Mouse (Mus musculus) midbrain, postnatal 0 days (tissue): ENCODE measurements around the gene Il1rn. TPM values are rescaled to one million over a fixed set of nuclear protein-coding genes. Genes with fewer than 3 reads are reported as not detected.

Source experiments
- ATAC-seq: fragments of 200-750 bp; cut with Nextera tagmentation; 2 replicates; pipeline ENCODE4 v1.8.0; 2017; ENCODE audit warnings: moderate number of reproducible peaks, mild to moderate bottlenecking, moderate TSS enrichment, moderate library complexity; ENCODE audit not compliant: low FRiP score
- DNase-seq: peaks from one replicate; pipeline ENCODE4 v3.0.0-alpha.2; 2015; ENCODE audit warnings: low spot score
- H3K27ac ChIP-seq: fragments of 300-500 bp; sonication (generic); 2 replicates; pipeline ENCODE4 v1.5.1; 2014; ENCODE audit warnings: low read depth, mild to moderate bottlenecking, low read length, mixed read lengths
- H3K27me3 ChIP-seq: fragments of 300-500 bp; sonication (generic); 2 replicates; pipeline ENCODE4 v1.6.1; 2014; ENCODE audit warnings: low read length, control low read depth, mixed read lengths; ENCODE audit not compliant: insufficient read depth
- H3K36me3 ChIP-seq: fragments of 300-500 bp; sonication (generic); 2 replicates; pipeline ENCODE4 v1.6.1; 2014; ENCODE audit warnings: low read length, control low read depth, mixed read lengths; ENCODE audit not compliant: insufficient read depth
- H3K4me1 ChIP-seq: fragments of 300-500 bp; sonication (generic); 2 replicates; pipeline ENCODE4 v1.6.1; 2014; ENCODE audit warnings: mild to moderate bottlenecking, control low read depth, antibody characterized with exemption, low read length, mixed read lengths; ENCODE audit not compliant: insufficient read depth
- H3K4me2 ChIP-seq: fragments of 300-500 bp; sonication (generic); 2 replicates; pipeline ENCODE4 v1.6.1; 2014; ENCODE audit warnings: low read depth, mild to moderate bottlenecking, low read length, mixed read lengths; ENCODE audit not compliant: poor library complexity, severe bottlenecking
- H3K4me3 ChIP-seq: fragments of 300-500 bp; sonication (generic); 2 replicates; pipeline ENCODE4 v1.5.1; 2014; ENCODE audit warnings: low read depth, mild to moderate bottlenecking, low read length, moderate library complexity
- H3K9ac ChIP-seq: fragments of 300-500 bp; sonication (generic); replicated peaks from 2 replicates; pipeline ENCODE4 v1.6.1; 2014; ENCODE audit warnings: mild to moderate bottlenecking, low read length, moderate library complexity, mixed read lengths; ENCODE audit not compliant: poor library complexity, severe bottlenecking
- H3K9me3 ChIP-seq: fragments of 300-500 bp; sonication (generic); 2 replicates; pipeline ENCODE4 v1.6.1; 2016; ENCODE audit warnings: low read length, control low read depth
- CTCF ChIP-seq: IDR thresholded peaks from 2 replicates; pipeline ENCODE4 v1.5.1; 2016; ENCODE audit warnings: antibody characterized with exemption, mild to moderate bottlenecking
- WGBS: fragments of 180-500 bp; shearing (Covaris S2); extraction: QIAGEN DNeasy Blood & Tissue Kit; methylation state at CpG from one replicate; pipeline ENCODE4 v1.1.7; 2014; 5-methylcytosine and 5-hydroxymethylcytosine counted together
- polyA plus RNA-seq: library from polyadenylated mRNA; unstranded; fragments of >200 nt; fragmentation: Nextera tagmentation; extraction: Ambion mirVana; gene quantifications from 2 replicates; pipeline ENCODE4 v1.2.1, GENCODE M21; 2015
- total RNA-seq: library from RNA; depleted of rRNA; stranded (reverse); fragments of >200 nt; gene quantifications from 2 replicates; pipeline ENCODE4 v1.2.3, GENCODE M21; 2014; rRNA removed

The Il1rn gene
- total and polyA plus RNA-seq, 2 experiments from 2014 or later = 0.07 to 0.60 TPM

GRCm38 (mm10) chr2:24393251-24393650, 56.6 kb downstream of the Il1rn start:
- DNase-seq = no peak
- no peaks in the 10 kb centered on the region for H3K36me3 ChIP-seq
- H3K4me2 ChIP-seq = no peak overlapping the region
- no peak for ATAC-seq
- H3K9ac ChIP-seq = no peak overlapping the region
- H3K4me1 ChIP-seq = no peaks in the 10 kb centered on the region
- H3K27ac ChIP-seq = no peak overlapping the region
- no peak overlapping the region for H3K4me3 ChIP-seq
- H3K27me3 ChIP-seq = no peaks in the 10 kb centered on the region
- TF ChIP-seq CTCF = no peak
- H3K9me3 ChIP-seq = no peaks in the 10 kb centered on the region
- 81% methylated on average over 2 of the region's 2 CpGs for WGBS

DNA sequence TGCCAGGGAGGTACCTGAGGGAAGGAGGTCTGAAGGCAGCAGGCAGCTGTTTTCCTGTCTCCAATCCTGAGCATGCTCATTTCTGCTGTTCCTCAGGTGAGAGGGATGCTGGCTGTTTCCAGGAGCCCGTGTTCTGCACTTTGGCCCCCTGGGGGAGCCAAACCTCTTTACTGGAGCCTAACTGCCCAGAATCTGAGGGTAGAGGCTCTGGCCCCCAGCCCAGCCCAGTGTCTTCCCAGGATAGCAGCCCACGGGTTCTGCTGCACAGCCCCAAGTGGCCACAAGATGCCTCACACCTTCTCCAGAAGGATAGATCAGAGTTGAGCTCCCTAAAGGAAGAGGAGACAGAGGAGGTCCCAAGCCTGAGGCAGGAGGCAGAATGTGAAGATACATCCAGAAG, 60.5 kb downstream of the Il1rn start:
- H3K4me2 ChIP-seq = no peak overlapping the region
- ATAC-seq = no peak
- no peaks in the 10 kb centered on the region for H3K9me3 ChIP-seq
- no peak overlapping the region for H3K27ac ChIP-seq
- H3K4me1 ChIP-seq = no peaks in the 10 kb centered on the region
- H3K4me3 ChIP-seq = no peak overlapping the region
- H3K36me3 ChIP-seq = no peaks in the 10 kb centered on the region
- no peak; the same call in 1 of the 2 replicates for TF ChIP-seq CTCF
- 27% methylated on average over 2 of the region's 2 CpGs for WGBS
- no peak for DNase-seq
- H3K9ac ChIP-seq = no peak overlapping the region
- no peaks in the 10 kb centered on the region for H3K27me3 ChIP-seq

GRCm38 (mm10) chr2:24400711-24401110, 64.1 kb downstream of the Il1rn start:
- no peak for ATAC-seq
- WGBS = 78% methylated on average over 3 of the region's 3 CpGs
- Histone ChIP-seq H3K4me1 (0 out of 2 replicates have a peak, but pooled peaks cover 3% of the 10 kb centered on the region), H3K4me2 (no peak overlapping the region), H3K27me3 (no peaks in the 10 kb centered on the region), H3K4me3 (no peak overlapping the region), H3K27ac (no peak overlapping the region), H3K36me3 (no peaks in the 10 kb centered on the region), H3K9me3 (no peaks in the 10 kb centered on the region), H3K9ac (no peak overlapping the region)
- no peak for TF ChIP-seq CTCF
- DNase-seq = no peak

Other genes with a start within 250 kb of the Il1rn start
- gene Tbpl2, start 240.3 kb upstream of the Il1rn start, total RNA-seq = not detected in 2 replicates
- not detected in 2 replicates for gene Tbpl2, start 240.3 kb upstream of the Il1rn start, polyA plus RNA-seq
- not detected in 2 replicates for gene Il1f8, start 183.7 kb upstream of the Il1rn start, total RNA-seq
- gene Il1f8, start 183.7 kb upstream of the Il1rn start, polyA plus RNA-seq = not detected in 2 replicates
- not detected in 2 replicates for gene Il1f9, start 150.4 kb upstream of the Il1rn start, total RNA-seq
- gene Il1f9, start 150.4 kb upstream of the Il1rn start, polyA plus RNA-seq = not detected in 2 replicates
- not detected in 2 replicates for gene Il1f6, start 121.4 kb upstream of the Il1rn start, total RNA-seq
- gene Il1f6, start 121.4 kb upstream of the Il1rn start, polyA plus RNA-seq = not detected in 2 replicates
- gene Il1f5, start 59.9 kb upstream of the Il1rn start, total RNA-seq = 0.55 TPM in 1 of 2 replicates, not detected in the other
- not detected in 2 replicates for gene Il1f5, start 59.9 kb upstream of the Il1rn start, polyA plus RNA-seq
- gene Il1f10, start 45.7 kb upstream of the Il1rn start, total RNA-seq = not detected in 2 replicates
- not detected in 2 replicates for gene Il1f10, start 45.7 kb upstream of the Il1rn start, polyA plus RNA-seq
- gene Psd4, start 30.7 kb downstream of the Il1rn start, total RNA-seq = 0.19 and 2.1 TPM in 2 replicates
- 0.36 and 0.55 TPM in 2 replicates for gene Psd4, start 30.7 kb downstream of the Il1rn start, polyA plus RNA-seq
- gene Pax8, start 138.7 kb downstream of the Il1rn start, total RNA-seq = 6.4 and 13.3 TPM in 2 replicates
- 2.7 and 4.0 TPM in 2 replicates for gene Pax8, start 138.7 kb downstream of the Il1rn start, polyA plus RNA-seq